Mouse (Mus musculus): ENCODE measurements around the gene Tmem223. TPM values are rescaled to one million over a fixed set of nuclear protein-coding genes. Genes with fewer than 3 reads are reported as not detected.
A peak's percentile ranks its signal among the peaks of the same experiment; 100 is the strongest.
"Not testable (repeated sequence)": the region's sequence is repeated elsewhere in the genome, so short reads cannot be mapped to it uniquely, and the experiment has no call there.

Tmem223 gene
- polyA plus RNA-seq, 1 experiment: 59.4 TPM

- Histone ChIP-seq H3K4me2 (ENCODE audit: low read depth) (peak overlapping the region; percentile 94), H3K27me3 (ENCODE audit: control insufficient read depth, insufficient read depth, insufficient read length) (no peaks in the 10 kb centered on the region), H3ac (ENCODE audit: control insufficient read depth, insufficient read length) (no peak overlapping the region), H3K79me2 (ENCODE audit: control insufficient read depth, insufficient read depth) (peaks cover 30% of the 10 kb centered on the region), H3K36me3 (ENCODE audit: control insufficient read depth, insufficient read depth) (peaks cover 35% of the 10 kb centered on the region), H3K4me3 (peak overlapping the region; percentile 97)
- TF ChIP-seq POLR2A (IDR thresholded peaks at IDR 0.05; ENCODE audit: insufficient read length, low read depth) (peak; percentile 23), POLR2AphosphoS2 (IDR thresholded peaks at IDR 0.05; ENCODE audit: insufficient read length, low read depth) (peak; percentile 67), REST (IDR thresholded peaks at IDR 0.05; ENCODE audit: insufficient read depth, insufficient read length) (no peak)
Observed at GRCm38 (mm10) chr19:8726609-8727390, 44.0 kb upstream of the Tmem223 start.

GRCm38 (mm10) chr19:8727495-8728114 lies 43.2 kb upstream of the Tmem223 start:
- Histone ChIP-seq H3K4me2 (ENCODE audit: low read depth) (no peak overlapping the region), H3K27me3 (ENCODE audit: control insufficient read depth, insufficient read depth, insufficient read length) (no peaks in the 10 kb centered on the region), H3K79me2 (ENCODE audit: control insufficient read depth, insufficient read depth) (peaks cover 22% of the 10 kb centered on the region), H3K4me3 (no peak overlapping the region), H3K36me3 (ENCODE audit: control insufficient read depth, insufficient read depth) (peaks cover 35% of the 10 kb centered on the region), H3ac (ENCODE audit: control insufficient read depth, insufficient read length) (no peak overlapping the region)
- no peak for TF ChIP-seq MYOG (IDR thresholded peaks at IDR 0.05; ENCODE audit: control insufficient read depth in 1 of 3, insufficient read depth in 1 of 3, insufficient read length in 2 of 3, low read depth in 2 of 3)
- peak; percentile 28 for TF ChIP-seq POLR2A (IDR thresholded peaks at IDR 0.05; ENCODE audit: insufficient read length, low read depth)
- TF ChIP-seq CEBPB (IDR thresholded peaks at IDR 0.05; ENCODE audit: insufficient read depth, poor library complexity, severe bottlenecking): no peak
- no peak for TF ChIP-seq USF1 (IDR thresholded peaks at IDR 0.05; ENCODE audit: low read depth)
- peak; percentile 70 for TF ChIP-seq POLR2AphosphoS2 (IDR thresholded peaks at IDR 0.05; ENCODE audit: insufficient read length, low read depth)
- no peak for TF ChIP-seq TCF12 (IDR thresholded peaks at IDR 0.05; ENCODE audit: insufficient read depth, poor library complexity, severe bottlenecking)
- TF ChIP-seq E2F4 (IDR thresholded peaks at IDR 0.05; ENCODE audit: insufficient read depth): no peak
- no peak for TF ChIP-seq REST (IDR thresholded peaks at IDR 0.05; ENCODE audit: insufficient read depth, insufficient read length)
- no peak for TF ChIP-seq TCF3 (IDR thresholded peaks at IDR 0.05; ENCODE audit: insufficient read length, low read depth)
- no peak for TF ChIP-seq SRF (IDR thresholded peaks at IDR 0.05; ENCODE audit: control insufficient read depth, insufficient read length, low read depth)
- no peak for TF ChIP-seq MYOD1 (IDR thresholded peaks at IDR 0.05; ENCODE audit: control insufficient read depth in 1 of 3, insufficient read length in 2 of 3, low read depth in 2 of 3)
- TF ChIP-seq MAX (IDR thresholded peaks at IDR 0.05; ENCODE audit: low read depth): no peak

GRCm38 (mm10) chr19:8728335-8729099 lies 42.3 kb upstream of the Tmem223 start:
- peaks cover 17% of the 10 kb centered on the region for H3K79me2 ChIP-seq (ENCODE audit: control insufficient read depth, insufficient read depth)
- peaks cover 35% of the 10 kb centered on the region for H3K36me3 ChIP-seq (ENCODE audit: control insufficient read depth, insufficient read depth)
- H3K27me3 ChIP-seq (ENCODE audit: control insufficient read depth, insufficient read depth, insufficient read length); H3ac ChIP-seq (ENCODE audit: control insufficient read depth, insufficient read length); H3K4me2 ChIP-seq (ENCODE audit: low read depth); H3K4me3 ChIP-seq: not testable (repeated sequence)

GRCm38 (mm10) chr19:8734334-8734733 lies 36.5 kb upstream of the Tmem223 start:
- no peaks in the 10 kb centered on the region for H3K27me3 ChIP-seq (ENCODE audit: control insufficient read depth, insufficient read depth, insufficient read length)
- peaks cover 21% of the 10 kb centered on the region for H3K79me2 ChIP-seq (ENCODE audit: control insufficient read depth, insufficient read depth)
- no peak overlapping the region for H3K4me3 ChIP-seq
- TF ChIP-seq MYOG (IDR thresholded peaks at IDR 0.05; ENCODE audit: control insufficient read depth in 1 of 3, insufficient read depth in 1 of 3, insufficient read length in 2 of 3, low read depth in 2 of 3) (no peak), TCF3 (IDR thresholded peaks at IDR 0.05; ENCODE audit: insufficient read length, low read depth) (no peak), SRF (IDR thresholded peaks at IDR 0.05; ENCODE audit: control insufficient read depth, insufficient read length, low read depth) (no peak), REST (IDR thresholded peaks at IDR 0.05; ENCODE audit: insufficient read depth, insufficient read length) (no peak), POLR2AphosphoS2 (IDR thresholded peaks at IDR 0.05; ENCODE audit: insufficient read length, low read depth) (no peak), E2F4 (IDR thresholded peaks at IDR 0.05; ENCODE audit: insufficient read depth) (no peak), MAX (IDR thresholded peaks at IDR 0.05; ENCODE audit: low read depth) (no peak), TCF12 (IDR thresholded peaks at IDR 0.05; ENCODE audit: insufficient read depth, poor library complexity, severe bottlenecking) (no peak), USF1 (IDR thresholded peaks at IDR 0.05; ENCODE audit: low read depth) (no peak), MYOD1 (IDR thresholded peaks at IDR 0.05; ENCODE audit: control insufficient read depth in 1 of 3, insufficient read length in 2 of 3, low read depth in 2 of 3) (no peak), CEBPB (IDR thresholded peaks at IDR 0.05; ENCODE audit: insufficient read depth, poor library complexity, severe bottlenecking) (no peak), POLR2A (IDR thresholded peaks at IDR 0.05; ENCODE audit: insufficient read length, low read depth) (no peak)
- peaks cover 13% of the 10 kb centered on the region for H3K36me3 ChIP-seq (ENCODE audit: control insufficient read depth, insufficient read depth)
- no peak overlapping the region for H3ac ChIP-seq (ENCODE audit: control insufficient read depth, insufficient read length)
- H3K4me2 ChIP-seq (ENCODE audit: low read depth): no peak overlapping the region
